Mouse (Mus musculus) bone marrow macrophage, adult 2 months (primary cell): Measurements from ENCODE around the gene Ezh1. TPM values are rescaled to one million over a fixed set of nuclear protein-coding genes. Genes with fewer than 3 reads are reported as not detected.

ENCODE experiments used
- H3K27ac ChIP-seq: 2 replicates; pipeline ENCODE4 v1.5.1; 2012; ENCODE audit warnings: low read depth, low read length; ENCODE audit not compliant: insufficient read depth
- H3K4me1 ChIP-seq: 2 replicates; pipeline ENCODE4 v1.6.1; 2012; ENCODE audit warnings: low read length; ENCODE audit not compliant: control insufficient read depth, insufficient read depth
- H3K4me3 ChIP-seq: 2 replicates; pipeline ENCODE4 v1.5.1; 2012; ENCODE audit warnings: mild to moderate bottlenecking, low read length, moderate library complexity; ENCODE audit not compliant: insufficient read depth
- CTCF ChIP-seq: IDR thresholded peaks from 2 replicates; pipeline ENCODE4 v1.5.1; 2012; ENCODE audit warnings: low read depth, mild to moderate bottlenecking, low read length, moderate library complexity
- POLR2A ChIP-seq: IDR thresholded peaks from 2 replicates; pipeline ENCODE4 v1.6.1; 2012; ENCODE audit warnings: mild to moderate bottlenecking, low read depth, low read length, borderline replicate concordance
- polyA plus RNA-seq: library from polyadenylated mRNA; stranded (reverse); fragments of >200 nt; gene quantifications from 2 replicates; pipeline ENCODE4 v1.2.4, GENCODE M21; 2012; ENCODE audit not compliant: missing spikeins, insufficient read depth, insufficient read length

The Ezh1 gene
- polyA plus RNA-seq, 1 experiment: 52.5 TPM

DNA sequence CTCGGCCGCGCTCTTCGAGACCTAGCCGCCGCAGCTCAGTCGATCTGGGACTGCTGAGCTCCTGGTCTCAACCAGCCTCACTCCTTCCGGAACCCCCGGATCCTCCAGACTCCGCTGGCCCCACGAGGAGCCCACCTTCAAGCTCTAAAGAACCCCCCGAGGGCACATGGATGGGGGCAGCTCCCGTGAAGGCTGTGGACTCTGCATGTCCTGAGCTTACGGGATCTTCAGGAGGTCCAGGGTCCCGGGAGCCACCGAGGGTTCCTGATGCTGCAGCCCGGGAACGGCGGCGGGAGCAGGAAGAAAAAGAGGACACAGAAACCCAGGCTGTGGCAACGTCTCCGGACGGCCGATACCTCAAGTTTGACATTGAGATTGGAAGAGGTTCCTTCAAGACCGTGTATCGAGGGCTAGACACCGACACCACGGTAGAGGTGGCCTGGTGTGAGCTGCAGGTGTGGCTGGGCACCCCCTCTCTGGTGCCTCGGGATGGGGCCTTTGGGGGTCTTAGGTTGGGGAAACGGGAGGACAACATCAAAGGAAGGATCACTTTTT lies 34.6 kb upstream of the Ezh1 start:
- H3K27ac ChIP-seq: no peak overlapping the region
- no peaks in the 10 kb centered on the region for H3K4me1 ChIP-seq
- H3K4me3 ChIP-seq: peak overlapping the region; percentile 58
- TF ChIP-seq POLR2A: no peak
- TF ChIP-seq CTCF: no peak

DNA sequence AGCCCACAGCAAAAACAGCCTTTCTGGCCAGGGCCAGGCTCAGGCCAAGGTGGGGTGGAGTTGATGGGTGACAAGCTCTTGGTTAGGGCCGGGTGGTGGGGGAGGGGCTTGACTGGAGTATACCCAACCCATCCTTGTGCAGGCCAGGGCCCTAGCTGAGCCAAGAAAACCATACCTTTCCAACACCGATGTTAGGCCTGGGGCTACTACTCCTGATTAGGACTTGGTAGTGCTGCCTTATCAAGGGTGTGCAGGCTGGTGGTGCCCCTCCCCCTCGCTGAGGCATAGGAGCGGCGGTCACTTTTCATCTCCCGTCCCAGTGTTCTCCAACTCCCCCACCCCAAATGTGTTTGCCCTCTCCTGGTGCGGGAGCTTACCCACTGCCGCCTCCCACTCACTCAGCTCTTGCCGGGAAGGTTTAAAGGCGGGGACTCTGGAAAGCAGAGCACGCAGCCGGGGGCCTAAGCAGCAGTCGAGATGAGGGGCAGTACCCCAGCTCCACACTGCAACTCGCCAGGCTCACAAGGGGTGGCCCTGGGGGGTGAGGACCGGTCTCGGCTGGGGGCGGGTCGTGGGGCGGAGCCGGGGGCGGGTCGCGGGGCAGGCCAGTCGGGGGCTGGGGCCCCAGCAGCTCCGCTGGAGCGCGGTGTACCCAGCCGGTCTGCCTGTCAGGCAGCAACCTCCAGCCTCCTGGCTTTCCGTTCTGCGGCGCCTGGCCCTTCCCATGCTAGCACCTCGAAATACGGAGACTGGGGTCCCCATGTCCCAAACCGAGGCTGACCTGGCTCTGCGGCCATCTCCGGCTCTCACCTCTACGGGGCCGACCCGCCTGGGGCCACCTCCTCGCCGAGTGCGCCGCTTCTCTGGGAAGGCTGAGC lies 33.9 kb upstream of the Ezh1 start, which contains the start of gene Wnk4:
Gene Wnk4, plus strand, starts transcription at position 620 of the 878 bp plus-strand sequence.
- no peak for TF ChIP-seq CTCF
- TF ChIP-seq POLR2A: no peak; the same call in 1 of the 2 replicates
- H3K4me1 ChIP-seq: no peaks in the 10 kb centered on the region
- peak within 1 kb of the TSS; percentile 58 for H3K4me3 ChIP-seq
- H3K27ac ChIP-seq: no peak within 1 kb of the TSS

DNA sequence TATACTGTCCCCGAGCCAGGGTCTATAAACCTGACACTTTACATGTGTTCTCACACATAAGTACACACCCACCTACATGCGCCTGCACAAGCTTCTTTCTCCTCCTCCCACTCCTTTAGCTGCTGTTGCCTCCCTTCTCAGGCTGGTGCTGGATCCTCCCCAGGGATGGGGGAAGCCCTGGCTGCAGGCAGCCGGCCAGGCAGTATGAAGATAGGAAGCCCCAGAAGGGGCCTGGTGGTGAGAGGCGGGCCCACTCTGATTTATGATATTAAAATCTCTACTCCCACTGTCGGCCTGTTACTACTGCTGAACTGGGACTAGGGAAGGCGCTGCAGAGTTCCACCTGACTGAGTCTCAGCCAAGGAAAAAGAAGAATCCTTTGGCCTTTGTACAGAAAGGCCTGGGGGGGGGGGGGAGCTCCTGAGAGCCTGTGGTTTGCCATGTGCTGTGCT lies 33.0 kb upstream of the Ezh1 start:
- Histone ChIP-seq H3K4me1 (no peaks in the 10 kb centered on the region; the same call in 1 of the 2 replicates), H3K27ac (no peak overlapping the region), H3K4me3 (no peak overlapping the region)
- TF ChIP-seq CTCF (no peak), POLR2A (no peak)

DNA sequence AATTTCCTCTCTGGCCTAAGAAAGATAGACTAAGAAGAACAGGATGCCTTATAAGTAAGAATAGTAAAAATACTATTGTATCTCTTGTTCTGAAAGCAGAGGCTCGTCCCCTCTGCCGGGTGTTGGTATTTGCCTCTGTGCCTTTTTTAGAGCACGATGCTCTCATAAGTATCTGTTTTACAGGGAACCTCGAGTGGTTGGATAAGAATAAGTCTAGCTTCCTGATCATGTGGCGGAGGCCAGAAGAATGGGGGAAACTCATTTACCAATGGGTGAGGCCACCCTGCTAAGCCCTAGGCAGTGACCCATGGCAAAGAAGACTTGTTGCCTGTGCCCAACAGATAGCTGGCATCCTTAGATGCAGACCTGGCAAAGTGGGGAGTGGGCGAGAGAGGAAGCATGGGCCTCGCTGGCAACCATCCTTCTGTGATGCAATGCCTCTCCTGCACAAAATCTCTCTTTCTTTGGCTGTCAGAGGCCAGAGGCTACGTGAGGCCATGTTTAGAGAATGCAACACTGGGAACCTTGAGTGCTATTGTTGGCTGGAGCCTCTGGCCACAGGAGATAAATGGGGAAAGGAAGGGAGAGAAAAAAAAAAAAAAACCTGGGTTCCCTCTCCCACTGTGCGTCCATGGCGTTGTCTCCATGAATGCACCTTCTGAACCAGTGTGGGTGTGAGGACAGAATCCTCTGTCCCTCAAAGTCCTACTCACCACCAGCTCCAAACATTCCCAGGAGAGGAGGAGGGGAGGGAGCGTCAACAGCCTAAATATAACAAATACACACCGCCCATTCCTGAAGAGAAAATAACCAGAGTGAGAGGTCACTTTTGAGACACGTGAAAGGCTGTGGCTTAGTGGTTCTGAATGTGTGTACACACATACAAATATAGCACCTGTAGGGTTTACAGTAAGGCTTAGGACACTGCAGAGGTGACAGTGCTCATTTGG lies 29.8 kb upstream of the Ezh1 start:
- H3K4me3 ChIP-seq: no peak overlapping the region
- TF ChIP-seq CTCF: no peak
- H3K27ac ChIP-seq: no peak overlapping the region
- no peaks in the 10 kb centered on the region; the same call in 1 of the 2 replicates for H3K4me1 ChIP-seq

DNA sequence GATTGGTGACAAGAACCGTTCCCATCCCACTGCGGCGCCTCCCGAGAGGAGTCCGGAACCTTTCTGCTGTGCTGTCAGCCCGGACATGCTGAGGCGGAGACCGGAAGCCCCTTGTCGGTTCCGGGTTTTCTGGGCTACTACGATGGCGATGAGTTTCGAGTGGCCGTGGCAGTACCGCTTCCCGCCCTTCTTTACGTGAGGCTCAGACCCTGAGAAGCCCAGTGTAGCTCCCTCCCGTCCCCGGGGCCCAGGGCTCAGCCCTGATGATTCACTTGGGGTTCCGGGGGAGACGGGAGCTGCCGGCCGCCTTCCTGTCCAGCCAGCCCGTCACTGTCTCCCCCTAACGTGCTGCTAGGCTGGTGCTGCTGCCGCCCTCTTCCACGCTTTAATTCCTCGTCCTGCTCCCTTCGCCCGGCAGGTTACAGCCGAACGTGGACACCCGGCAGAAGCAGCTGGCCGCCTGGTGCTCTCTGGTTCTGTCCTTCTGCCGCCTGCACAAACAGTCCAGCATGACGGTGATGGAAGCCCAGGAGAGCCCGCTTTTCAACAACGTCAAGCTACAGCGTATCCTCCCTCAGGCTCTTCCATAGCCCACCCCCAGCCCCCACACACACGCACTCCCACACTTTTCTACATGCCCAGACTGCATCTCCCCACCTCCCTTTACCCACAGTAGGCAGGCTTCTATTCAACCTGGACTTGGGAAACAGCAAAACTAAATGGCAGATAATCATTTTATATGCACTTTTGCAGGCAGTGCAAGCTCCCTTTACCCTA lies 27.5 kb upstream of the Ezh1 start, which contains the start of gene Vps25:
Gene Vps25, plus strand, starts transcription at position 95 of the 777 bp plus-strand sequence.
- Histone ChIP-seq H3K27ac (peak within 1 kb of the TSS; percentile 73), H3K4me1 (no peaks in the 10 kb centered on the region; the same call in 1 of the 2 replicates), H3K4me3 (peak within 1 kb of the TSS; percentile 98)
- 0 out of 2 replicates have a peak, but pooled peaks have one; percentile 12 for TF ChIP-seq CTCF
- 0 out of 2 replicates have a peak, but pooled peaks have one; percentile 40 for TF ChIP-seq POLR2A

DNA sequence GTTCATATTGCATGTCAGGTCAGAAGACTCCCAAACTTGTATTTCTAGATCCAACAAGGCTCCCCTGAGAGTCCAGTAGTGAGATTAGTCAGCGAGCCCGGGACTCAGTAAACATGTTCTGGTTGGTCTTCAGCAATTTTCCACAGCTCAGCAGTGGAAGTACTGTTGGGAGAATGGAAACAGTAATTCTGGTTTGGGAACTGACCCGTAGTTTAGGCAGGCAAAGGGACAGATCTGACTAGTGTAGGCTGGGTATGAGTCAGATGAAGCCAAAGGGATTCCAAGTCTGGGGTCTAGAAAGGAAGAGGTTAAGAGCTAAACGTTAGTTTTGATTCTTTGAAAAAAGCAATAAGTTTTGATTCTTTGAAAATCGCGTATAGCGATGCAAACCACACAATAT lies 26.7 kb upstream of the Ezh1 start:
- Histone ChIP-seq H3K4me3 (peak overlapping the region; percentile 98), H3K27ac (peak overlapping the region; percentile 46), H3K4me1 (no peaks in the 10 kb centered on the region; the same call in 1 of the 2 replicates)
- TF ChIP-seq CTCF (no peak), POLR2A (no peak)

DNA sequence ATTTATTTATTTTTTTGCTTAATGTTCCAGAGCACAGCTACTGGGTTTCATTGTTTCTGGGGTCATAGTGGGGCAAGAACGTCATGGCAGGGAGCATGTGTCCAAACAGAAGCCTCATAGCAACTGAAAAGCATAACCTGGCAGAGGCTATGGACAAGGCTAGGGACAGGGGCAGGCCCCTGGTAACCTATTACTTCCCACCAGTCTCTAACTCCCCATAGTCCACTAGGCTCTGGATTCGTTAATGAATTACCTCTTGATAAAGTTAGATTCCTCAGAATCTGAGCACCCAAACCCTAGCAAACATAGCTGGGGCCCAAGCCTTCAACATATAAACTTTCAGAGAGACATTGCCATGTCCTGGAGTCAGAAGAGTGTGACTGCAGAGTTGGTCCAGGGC lies 24.8 kb upstream of the Ezh1 start:
- no peak overlapping the region for H3K4me3 ChIP-seq
- H3K27ac ChIP-seq: no peak overlapping the region
- TF ChIP-seq CTCF (no peak), POLR2A (no peak)
- no peaks in the 10 kb centered on the region; the same call in 1 of the 2 replicates for H3K4me1 ChIP-seq

DNA sequence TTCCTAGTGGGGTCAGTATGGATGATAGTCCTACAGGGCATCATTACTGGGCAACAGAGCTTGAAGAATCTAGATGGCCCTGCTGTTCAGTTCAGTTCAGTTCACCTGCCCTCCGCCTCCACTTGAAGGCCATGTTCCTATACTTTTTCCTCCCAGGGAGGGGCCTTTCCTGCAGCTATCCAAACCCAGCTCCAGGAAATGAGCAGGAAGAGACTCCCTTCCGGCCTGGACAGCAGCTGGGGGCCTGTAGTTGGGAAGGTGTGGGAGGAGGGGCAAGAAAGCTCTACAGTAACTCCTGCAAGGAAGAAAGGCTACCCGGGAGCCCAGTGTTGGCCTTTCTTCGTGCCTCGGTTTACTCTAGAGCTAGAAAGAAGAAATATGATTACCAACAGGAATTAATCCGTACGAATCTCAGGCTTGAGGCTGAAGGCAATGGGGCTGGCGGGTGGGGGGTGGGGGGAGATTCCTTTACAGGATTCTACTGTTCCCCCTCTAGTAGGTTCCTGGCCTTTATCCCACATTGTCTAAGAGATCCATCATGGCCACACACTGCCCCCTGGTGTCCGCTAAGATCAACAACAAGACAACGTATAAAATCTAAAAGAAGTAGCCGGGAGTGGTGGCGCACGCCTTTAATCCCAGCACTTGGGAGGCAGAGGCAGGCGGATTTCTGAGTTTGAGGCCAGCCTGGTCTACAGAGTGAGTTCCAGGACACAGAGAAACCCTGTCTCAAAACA lies 22.2 kb upstream of the Ezh1 start:
- no peak overlapping the region for H3K4me3 ChIP-seq
- peaks cover 5% of the 10 kb centered on the region; the same call in 1 of the 2 replicates for H3K4me1 ChIP-seq
- no peak overlapping the region for H3K27ac ChIP-seq
- TF ChIP-seq POLR2A: no peak
- peak; percentile 42 for TF ChIP-seq CTCF
